Mouse (Mus musculus): ENCODE data around the gene Phf7.
A peak's percentile ranks its signal among the peaks of the same experiment; 100 is the strongest.

The Phf7 gene

GRCm38 (mm10) chr14:31251084-31251604, at the start of gene Phf7, which contains the start of gene Bap1:
Gene Phf7, minus strand, starts transcription at chr14:31251317.
Gene Bap1, plus strand, starts transcription at chr14:31251450.
- peak; percentile 92 to 93 for DNase-seq (ENCODE audit: low spot score in 2 of 2)

DNA sequence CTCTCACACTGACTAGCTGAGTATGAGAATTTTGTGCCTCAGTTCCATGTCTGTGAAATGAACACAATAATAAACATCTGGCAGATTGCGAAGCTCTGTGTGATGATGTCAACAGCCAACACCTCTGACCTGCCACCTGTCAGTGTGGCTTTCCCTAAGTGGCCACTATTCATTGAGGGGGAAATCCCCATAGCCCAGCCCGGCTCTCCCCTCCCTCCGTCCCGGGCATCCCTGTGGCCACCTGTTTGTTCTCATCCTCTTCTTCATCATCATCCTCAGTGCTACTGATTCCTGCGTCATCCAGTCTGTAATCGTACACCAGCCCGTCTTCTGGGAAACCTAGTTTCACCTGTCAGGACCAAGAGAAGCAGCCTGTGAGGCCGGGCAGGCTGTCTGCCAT, 34.6 kb upstream of the Phf7 start:
- DNase-seq (ENCODE audit: low spot score in 2 of 2), result no peak

DNA sequence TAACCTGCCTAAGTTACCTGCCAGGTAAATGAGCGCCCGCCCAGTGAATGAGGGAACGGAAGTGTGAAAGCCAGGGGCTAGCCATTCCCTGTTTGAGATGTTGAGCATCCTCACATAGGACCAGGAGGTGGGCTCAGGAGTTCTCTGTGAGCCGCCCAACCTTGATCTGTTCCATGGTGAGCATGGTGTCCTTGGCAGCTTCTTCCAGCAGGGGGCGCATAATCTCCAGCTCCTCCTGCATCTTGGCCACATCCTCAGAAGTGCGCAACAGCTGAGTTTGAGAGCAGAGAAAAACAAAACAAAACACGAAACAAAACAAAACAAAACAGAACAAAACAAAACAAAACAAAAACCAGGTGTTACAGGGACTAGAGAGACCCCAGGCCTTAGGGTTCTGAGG, 21.0 kb upstream of the Phf7 start:
- DNase-seq (ENCODE audit: low spot score in 2 of 2), result peak; percentile 28 to 53

GRCm38 (mm10) chr14:31271121-31271520, 20.0 kb upstream of the Phf7 start:
- no peak for DNase-seq (ENCODE audit: low spot score in 2 of 2)

DNA sequence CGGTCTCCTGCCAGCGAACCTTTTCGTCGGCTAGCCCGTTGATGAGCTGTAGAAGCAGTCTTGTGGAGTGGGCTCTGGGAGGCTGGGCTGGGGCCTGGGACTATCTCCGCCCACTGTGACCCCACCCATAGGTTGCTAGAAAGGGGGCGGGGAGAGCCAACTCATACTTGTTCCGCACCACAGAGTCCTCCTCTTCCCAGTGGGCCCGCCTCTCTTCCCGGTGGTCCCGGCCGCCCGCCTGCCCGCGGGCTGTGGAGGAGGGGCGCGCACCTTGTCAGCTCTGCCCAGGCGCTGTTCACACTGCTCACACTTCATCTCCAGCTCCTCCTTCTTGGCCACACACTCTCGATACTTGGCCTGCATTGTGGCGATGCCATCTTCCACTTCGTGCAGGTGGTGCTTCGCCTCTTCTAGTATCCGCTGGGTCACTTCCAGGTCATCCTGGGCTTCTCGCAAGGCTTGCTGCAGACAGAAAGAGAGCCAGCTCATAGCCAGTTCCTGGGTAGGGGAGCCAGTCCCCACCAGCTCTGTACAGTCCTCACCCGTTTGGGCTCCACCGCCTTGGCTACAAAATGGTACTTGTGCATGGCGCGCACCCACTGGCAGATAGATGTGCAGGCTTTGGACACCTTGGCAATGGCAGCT, 18.5 kb upstream of the Phf7 start:
- no peak for DNase-seq (ENCODE audit: low spot score in 2 of 2)

- no peak for DNase-seq (ENCODE audit: low spot score in 2 of 2)
Observed at GRCm38 (mm10) chr14:31268301-31269001, 17.3 kb upstream of the Phf7 start.

- DNase-seq (ENCODE audit: low spot score in 2 of 2), result no peak
Observed at GRCm38 (mm10) chr14:31267649-31268048, 16.5 kb upstream of the Phf7 start.

- DNase-seq (ENCODE audit: low spot score in 2 of 2), result no peak
Observed at GRCm38 (mm10) chr14:31260932-31261331, 9.8 kb upstream of the Phf7 start.

- DNase-seq (ENCODE audit: low spot score in 2 of 2), result no peak
Observed at GRCm38 (mm10) chr14:31260374-31260773, 9.3 kb upstream of the Phf7 start.

- DNase-seq (ENCODE audit: low spot score in 2 of 2), result no peak
Observed at GRCm38 (mm10) chr14:31258476-31259050, 7.4 kb upstream of the Phf7 start.

DNA sequence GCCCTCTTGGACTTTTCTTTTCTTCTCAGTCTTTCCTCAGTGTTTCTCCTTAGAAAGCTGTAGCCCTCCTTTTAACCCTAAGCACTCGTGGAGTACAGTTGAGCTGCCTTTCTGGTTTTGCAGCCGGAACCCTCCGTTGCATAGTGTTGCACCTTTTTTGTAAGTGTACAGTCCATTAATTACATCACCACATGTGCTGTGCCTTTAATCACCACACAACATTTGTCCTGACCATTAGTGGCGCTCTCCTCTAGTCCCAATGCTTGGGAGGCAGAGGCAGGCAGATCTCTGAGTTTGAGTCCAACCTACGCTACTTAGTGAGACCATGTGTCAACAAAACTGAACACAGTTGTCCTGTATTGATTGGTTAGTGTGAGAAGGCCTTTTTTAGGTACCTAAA, 974 bp upstream of the Phf7 start:
- DNase-seq (ENCODE audit: low spot score in 2 of 2), result no peak

DNA sequence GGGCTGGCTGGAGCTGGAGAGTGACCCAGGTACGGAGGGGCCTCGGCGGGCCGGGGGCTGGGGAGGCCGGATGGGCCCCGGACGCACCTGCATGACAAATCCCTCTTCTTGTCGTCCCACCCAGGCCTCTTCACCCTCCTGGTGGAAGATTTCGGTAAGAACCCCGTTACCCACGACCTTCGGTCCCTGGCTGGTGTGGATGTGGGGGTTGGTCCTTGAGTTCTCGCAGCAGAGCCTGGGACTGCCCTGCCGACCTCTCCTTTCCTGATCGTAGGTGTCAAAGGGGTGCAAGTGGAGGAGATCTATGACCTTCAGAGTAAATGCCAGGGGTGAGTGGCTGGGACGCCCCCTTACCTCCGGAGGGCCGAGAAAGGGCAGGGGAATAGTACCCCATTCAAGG, 509 bp upstream of the Phf7 start:
- DNase-seq (ENCODE audit: low spot score in 2 of 2), result no peak

- DNase-seq (ENCODE audit: low spot score in 2 of 2), result no peak
Observed at GRCm38 (mm10) chr14:31250222-31251083, 664 bp downstream of the Phf7 start.

GRCm38 (mm10) chr14:31248396-31248795, 2.7 kb downstream of the Phf7 start:
- no peak for DNase-seq (ENCODE audit: low spot score in 2 of 2)

- no peak for DNase-seq (ENCODE audit: low spot score in 2 of 2)
Observed at GRCm38 (mm10) chr14:31245946-31246345, 5.2 kb downstream of the Phf7 start.

DNA sequence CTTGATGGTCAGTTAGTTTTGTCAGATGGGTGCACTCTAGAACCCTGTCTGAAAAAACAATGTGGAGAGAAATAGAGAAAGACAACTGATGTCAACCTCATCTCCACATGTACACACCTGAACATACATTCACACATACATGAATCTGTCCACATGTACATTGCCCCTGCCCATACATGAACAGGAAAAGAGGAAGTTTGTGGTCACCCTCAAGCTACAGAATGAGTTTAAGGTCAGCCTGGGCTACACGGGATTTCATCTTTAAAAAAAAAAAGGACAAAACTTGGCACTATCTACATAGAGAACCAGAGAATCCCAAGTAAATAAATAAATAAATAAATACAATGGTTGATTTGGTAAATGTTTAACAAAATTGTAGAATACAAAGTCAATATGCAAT, 6.3 kb downstream of the Phf7 start:
- no peak for DNase-seq (ENCODE audit: low spot score in 2 of 2)

DNA sequence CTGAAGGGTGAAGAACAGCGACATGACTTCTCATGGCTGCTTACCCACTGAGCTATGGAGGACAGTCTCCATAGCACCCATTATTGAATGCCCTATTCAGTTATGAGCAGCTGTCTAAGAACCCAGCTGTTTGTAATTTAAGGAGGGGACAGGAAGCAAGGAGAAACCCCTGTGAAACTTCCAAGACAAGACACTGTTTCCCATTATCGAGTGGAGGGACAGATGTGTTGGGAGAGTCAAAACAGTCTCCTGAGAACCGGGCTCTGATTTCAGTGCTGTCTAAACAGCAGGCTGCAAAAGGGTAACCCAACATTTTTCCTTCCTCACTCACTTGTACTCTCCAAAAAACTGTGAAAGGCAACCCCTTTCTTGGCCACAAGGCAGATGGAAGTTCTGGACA, 10.6 kb downstream of the Phf7 start:
- no peak for DNase-seq (ENCODE audit: low spot score in 2 of 2)

- DNase-seq (ENCODE audit: low spot score in 2 of 2), result peak; percentile 80 to 86
Observed at GRCm38 (mm10) chr14:31237101-31237882, 13.8 kb downstream of the Phf7 start.

GRCm38 (mm10) chr14:31233996-31234591, 17.0 kb downstream of the Phf7 start:
- peak in 1 of 2 experiments; percentile 72 for DNase-seq (ENCODE audit: low spot score in 2 of 2)

Measured in heart, adult 9 months (tissue).